In genomic region chr14:48664841-48665815, GRCm38 (mm10) we compare ENCODE assay signal across 10 mouse cellular contexts. TPM values are rescaled to one million over a fixed set of nuclear protein-coding genes. Genes with fewer than 3 reads are reported as not detected.
A peak's percentile ranks its signal among the peaks of the same experiment; 100 is the strongest.
DNase-seq lines count a peak whose midpoint lies in the region; ATAC-seq and TF ChIP-seq lines count a peak whose summit lies in the region.
"Had no signal": no experiment of that assay in that cellular context is flagged by ENCODE, and none has a peak within 500 bp of the region (broad histone marks: within the 10 kb centered on the region; RNA-seq: fewer than 3 reads in every experiment).

No protein-coding gene starts in this region.

- H3K27me3 ChIP-seq in forebrain, embryonic 15.5 days = peaks cover 66% of the 10 kb centered on the region
- H3K27me3 ChIP-seq in limb, embryonic 12.5 days = peaks cover 88% of the 10 kb centered on the region
- H3K27me3 ChIP-seq: CH12.LX had no signal

- peak overlapping the region; percentile 25; the same call in 1 of the 2 replicates for H3K4me3 ChIP-seq in bone marrow macrophage, adult 2 months (ENCODE audit: insufficient read depth, low read length)
- peak overlapping the region; percentile 23 for H3K4me3 ChIP-seq in forebrain, embryonic 15.5 days
- H3K4me3 ChIP-seq in limb, embryonic 12.5 days (replicated peaks) = 0 out of 2 replicates have a peak overlapping the region, but pooled peaks have one; percentile 12

- H3K27ac ChIP-seq in bone marrow macrophage, adult 2 months (ENCODE audit: insufficient read depth, low read depth, low read length) = no peak overlapping the region
- H3K27ac ChIP-seq in forebrain, embryonic 15.5 days (replicated peaks) = no peak overlapping the region
- no peak overlapping the region for H3K27ac ChIP-seq in limb, embryonic 12.5 days

- intact Hi-C loops in gastrocnemius, postnatal 14 days (cut with DNase I; ENCODE audit: low total_unique reads) = no loop called here

- DNase-seq in gastrocnemius, postnatal 10 days = peak; percentile 6
- no peak for DNase-seq in gastrocnemius, postnatal 14 days
- DNase-seq in thymus, postnatal 0 days (ENCODE audit: low spot score) = no peak
- no peak for DNase-seq in layer of hippocampus, adult 8-10 months (ENCODE audit: low spot score in 2 of 2)

- H3K9me3 ChIP-seq in forebrain, embryonic 15.5 days = no peaks in the 10 kb centered on the region
- no peaks in the 10 kb centered on the region for H3K9me3 ChIP-seq in limb, embryonic 12.5 days

- no peak for TF ChIP-seq CTCF in bone marrow macrophage, adult 2 months (IDR thresholded peaks at IDR 0.05; ENCODE audit: low read depth, low read length)

- H3K9ac ChIP-seq in forebrain, embryonic 15.5 days (replicated peaks) = no peak overlapping the region
- H3K9ac ChIP-seq in limb, embryonic 12.5 days (replicated peaks) = no peak overlapping the region

- WGBS in forebrain, embryonic 15.5 days = 1% methylated on average over 50 of the region's 50 CpGs
- under 1% methylated on average over 50 of the region's 50 CpGs for WGBS in limb, embryonic 12.5 days

- H3K4me1 ChIP-seq in bone marrow macrophage, adult 2 months (ENCODE audit: control insufficient read depth, insufficient read depth, low read length) = no peaks in the 10 kb centered on the region; the same call in 1 of the 2 replicates
- peaks cover 40% of the 10 kb centered on the region for H3K4me1 ChIP-seq in forebrain, embryonic 15.5 days
- peaks cover 35% of the 10 kb centered on the region for H3K4me1 ChIP-seq in limb, embryonic 12.5 days (replicated peaks)

- H3K36me3 ChIP-seq in forebrain, embryonic 15.5 days = no peaks in the 10 kb centered on the region
- no peaks in the 10 kb centered on the region for H3K36me3 ChIP-seq in limb, embryonic 12.5 days

- TF ChIP-seq POLR2A in bone marrow macrophage, adult 2 months (IDR thresholded peaks at IDR 0.05; ENCODE audit: borderline replicate concordance, low read depth, low read length) = no peak

- peak overlapping the region; percentile 25 for H3K4me2 ChIP-seq in forebrain, embryonic 15.5 days (replicated peaks)
- H3K4me2 ChIP-seq in limb, embryonic 12.5 days = 0 out of 2 replicates have a peak overlapping the region, but pooled peaks have one; percentile 13

- no peak for ATAC-seq in forebrain, embryonic 15.5 days (replicated peaks)
- no peak for ATAC-seq in limb, embryonic 12.5 days (ENCODE audit: insufficient number of reproducible peaks, insufficient read depth, low FRiP score, low TSS enrichment, low read depth)
- ATAC-seq in frontal cortex, adult (ENCODE audit: low TSS enrichment) = no peak

RNA-seq across cellular contexts. Expression of gene Otx2, which starts 8.5 kb away (rescaled TPM):
- not detected for total RNA-seq in gastrocnemius, postnatal 10 days (2021)
- not detected for total RNA-seq in gastrocnemius, postnatal 14 days (2021)
- polyA plus RNA-seq in bone marrow macrophage, adult 2 months (2012; ENCODE audit: insufficient read depth, insufficient read length, missing spikeins) = not detected in 2 replicates
- 10.7 and 18.8 TPM in 2 replicates for polyA plus RNA-seq in forebrain, embryonic 15.5 days (2015; fragmentation: Nextera tagmentation; extraction: Ambion mirVana)
- not detected in 2 replicates for polyA plus RNA-seq in limb, embryonic 12.5 days (2016; fragmentation: Nextera tagmentation; extraction: Ambion mirVana)
- polyA plus RNA-seq in thymus, postnatal 0 days (2015; fragmentation: Nextera tagmentation; extraction: Ambion mirVana) = not detected in 2 replicates
- total RNA-seq in layer of hippocampus, adult 8-10 months (2022) = 1 to 10 TPM in 3 of 4 experiments, under 1 TPM in 1; 0.63 to 1.6 (median 1.2) TPM
- total RNA-seq: CH12.LX; neutrophil, adult 5-6 weeks had no signal
